13 mouse cellular contexts compared by ENCODE assay signal in the genomic region with DNA sequence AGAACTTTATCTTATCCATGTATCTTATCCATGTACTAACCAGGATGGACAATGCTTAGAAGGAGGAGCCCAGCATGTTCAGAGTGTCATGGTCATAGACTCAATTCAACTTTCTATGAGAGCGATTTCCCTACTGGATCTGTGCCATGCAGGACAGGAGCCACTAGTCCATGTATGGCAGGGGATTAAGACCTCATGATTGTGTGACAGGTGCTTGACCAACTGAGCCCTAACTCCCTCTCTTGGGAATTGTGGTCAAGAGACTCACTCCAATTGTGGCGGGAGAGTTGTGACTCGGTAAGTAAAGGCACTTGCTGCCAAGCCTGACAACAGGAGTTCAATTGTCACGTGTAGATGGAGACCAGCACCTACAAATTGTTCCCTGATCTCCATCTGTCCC.
"Had no signal": no experiment of that assay in that cellular context is flagged by ENCODE, and none has a peak within 500 bp of the region (broad histone marks: within the 10 kb centered on the region; RNA-seq: fewer than 3 reads in every experiment).

No protein-coding gene starts in this region.

- H3K27ac ChIP-seq: kidney, embryonic 15.5 days; liver, embryonic 13.5 days; midbrain, embryonic 15.5 days had no signal

- H3K4me1 ChIP-seq: kidney, embryonic 15.5 days; liver, embryonic 13.5 days; midbrain, embryonic 15.5 days had no signal

- H3K4me3 ChIP-seq: kidney, embryonic 15.5 days; liver, embryonic 13.5 days; midbrain, embryonic 15.5 days had no signal

- H3K9ac ChIP-seq: kidney, embryonic 15.5 days; liver, embryonic 13.5 days; midbrain, embryonic 15.5 days had no signal

- H3K4me2 ChIP-seq: kidney, embryonic 15.5 days; liver, embryonic 13.5 days; midbrain, embryonic 11.5 days; midbrain, embryonic 15.5 days had no signal

- DNase-seq: kidney, adult 8-10 months; kidney, postnatal 10 days; kidney, postnatal 36 days; layer of hippocampus, postnatal 36 days; liver, embryonic 13.5 days; lung, adult 2 months; lung, postnatal 14 days; lung, postnatal 4 days; thymus, adult 18-20 months; thymus, postnatal 36 days had no signal

- H3K36me3 ChIP-seq: kidney, embryonic 15.5 days; liver, embryonic 13.5 days; midbrain, embryonic 15.5 days had no signal

- H3K9me3 ChIP-seq: kidney, embryonic 15.5 days; liver, embryonic 13.5 days; midbrain, embryonic 15.5 days had no signal

- H3K27me3 ChIP-seq: kidney, embryonic 15.5 days; liver, embryonic 13.5 days; midbrain, embryonic 15.5 days had no signal

- ATAC-seq: midbrain, embryonic 15.5 days had no signal
